Mouse (Mus musculus): ENCODE measurements around the gene Dennd6a. TPM values are rescaled to one million over a fixed set of nuclear protein-coding genes. Genes with fewer than 3 reads are reported as not detected.
"Not testable (repeated sequence)": the region's sequence is repeated elsewhere in the genome, so short reads cannot be mapped to it uniquely, and the experiment has no call there.

Gene Dennd6a
- polyA plus RNA-seq, 1 experiment from 2014 or later = 17.1 TPM

DNA sequence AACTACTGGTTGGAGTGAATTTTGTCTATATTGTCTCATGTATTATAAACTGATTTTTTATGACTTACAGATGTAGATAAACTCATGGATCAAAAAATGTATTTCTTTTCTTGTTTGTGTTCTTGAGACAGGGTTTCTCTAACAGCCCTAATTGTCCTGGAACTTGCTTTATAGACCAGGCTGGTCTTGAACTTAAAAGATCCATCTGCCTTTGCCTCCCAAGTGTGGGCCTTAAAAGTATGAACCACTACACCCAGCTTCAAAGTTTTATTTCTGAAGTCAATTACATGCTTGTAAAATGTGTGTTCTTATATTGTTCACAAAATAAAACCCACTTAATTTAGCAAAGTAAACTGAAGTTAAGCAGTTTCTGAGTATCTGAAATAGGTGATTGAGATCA, 84.5 kb downstream of the Dennd6a start:
- H3K4me2 ChIP-seq = no peak overlapping the region
- ATAC-seq (ENCODE audit: low FRiP score) = no peak
- H3K9ac ChIP-seq (replicated peaks) = no peak overlapping the region
- H3K27ac ChIP-seq (replicated peaks) = no peak overlapping the region
- H3K4me1 ChIP-seq = no peaks in the 10 kb centered on the region
- no peaks in the 10 kb centered on the region for H3K9me3 ChIP-seq (replicated peaks)
- no peaks in the 10 kb centered on the region for H3K27me3 ChIP-seq (replicated peaks)
- peaks cover 48% of the 10 kb centered on the region for H3K36me3 ChIP-seq
- H3K4me3 ChIP-seq (replicated peaks) = no peak overlapping the region

DNA sequence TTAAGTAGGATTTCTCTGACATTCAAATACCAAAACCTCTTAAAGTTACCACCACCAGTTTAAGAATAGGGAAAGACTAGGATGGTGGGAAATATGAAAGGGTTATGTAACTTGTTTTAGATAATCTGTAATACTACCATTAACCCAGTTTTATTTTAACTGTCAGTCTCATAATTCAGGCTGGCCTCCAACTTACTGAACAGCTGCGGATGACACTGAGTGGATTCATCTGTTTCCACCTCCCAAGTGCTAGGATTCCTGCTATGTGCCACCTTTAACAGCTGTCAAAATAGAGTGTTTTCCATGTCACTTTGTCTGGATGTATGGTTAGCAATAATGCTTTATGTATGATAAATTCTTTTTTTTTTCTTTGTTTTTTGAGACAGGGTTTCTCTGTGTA, 86.6 kb downstream of the Dennd6a start:
- Histone ChIP-seq H3K9ac (replicated peaks) (no peak overlapping the region), H3K27me3 (replicated peaks) (no peaks in the 10 kb centered on the region), H3K9me3 (replicated peaks) (no peaks in the 10 kb centered on the region), H3K4me1 (no peaks in the 10 kb centered on the region), H3K4me2 (no peak overlapping the region), H3K4me3 (replicated peaks) (no peak overlapping the region), H3K27ac (replicated peaks) (no peak overlapping the region), H3K36me3 (peaks cover 42% of the 10 kb centered on the region)
- no peak for ATAC-seq (ENCODE audit: low FRiP score)
- 98% methylated on average over 1 of the region's 1 CpGs for WGBS

DNA sequence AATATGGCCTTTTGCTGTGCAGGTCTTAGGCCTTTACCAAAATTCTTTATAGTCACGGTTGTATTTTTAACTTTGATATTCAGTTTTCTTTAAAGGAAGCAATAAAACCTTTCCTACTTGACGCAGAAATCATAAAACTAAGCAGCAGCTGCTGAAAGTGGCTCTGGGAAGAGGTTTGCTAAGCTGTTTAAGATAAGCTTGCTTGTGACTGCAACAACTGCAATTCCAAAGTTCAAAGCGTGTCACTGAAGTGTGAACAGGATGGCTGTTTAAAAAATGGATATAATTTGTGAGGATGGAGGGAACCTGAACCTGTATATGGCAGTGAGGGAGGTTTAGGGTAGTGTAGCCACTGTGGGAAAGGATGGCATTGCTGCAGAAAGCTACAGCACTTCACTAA, 88.4 kb downstream of the Dennd6a start:
- no peak for ATAC-seq (ENCODE audit: low FRiP score)
- Histone ChIP-seq H3K4me3 (replicated peaks) (no peak overlapping the region), H3K36me3 (peaks cover 37% of the 10 kb centered on the region), H3K4me2 (no peak overlapping the region), H3K4me1 (peaks cover 11% of the 10 kb centered on the region), H3K9me3 (replicated peaks) (no peaks in the 10 kb centered on the region), H3K27me3 (replicated peaks) (no peaks in the 10 kb centered on the region), H3K27ac (replicated peaks) (no peak overlapping the region), H3K9ac (replicated peaks) (no peak overlapping the region)
- WGBS = 85% methylated on average over 3 of the region's 3 CpGs

DNA sequence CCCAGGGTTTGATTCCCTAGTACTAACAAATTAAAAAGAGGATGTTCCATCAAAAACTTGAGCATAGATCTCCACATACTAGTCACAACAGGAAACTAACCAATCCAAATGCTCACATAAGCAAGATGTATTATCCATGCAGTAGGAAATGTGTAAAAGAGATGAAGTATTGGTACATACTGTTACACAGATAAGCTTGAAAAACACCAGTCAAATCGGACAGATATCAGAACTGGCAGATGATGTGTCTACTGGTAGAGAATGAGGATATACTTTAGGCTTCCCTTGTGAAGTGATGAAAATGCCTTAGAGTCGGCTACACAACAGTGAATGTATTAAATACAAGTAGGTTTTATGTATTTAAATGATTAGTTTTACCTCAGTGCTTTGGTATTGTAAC, 88.8 kb downstream of the Dennd6a start:
- Histone ChIP-seq H3K9ac (replicated peaks) (no peak overlapping the region), H3K36me3 (peaks cover 33% of the 10 kb centered on the region), H3K4me2 (no peak overlapping the region), H3K4me1 (peaks cover 15% of the 10 kb centered on the region), H3K27me3 (replicated peaks) (no peaks in the 10 kb centered on the region), H3K27ac (replicated peaks) (no peak overlapping the region), H3K4me3 (replicated peaks) (no peak overlapping the region), H3K9me3 (replicated peaks) (no peaks in the 10 kb centered on the region)
- ATAC-seq (ENCODE audit: low FRiP score) = no peak
- 89% methylated on average over 2 of the region's 2 CpGs for WGBS

DNA sequence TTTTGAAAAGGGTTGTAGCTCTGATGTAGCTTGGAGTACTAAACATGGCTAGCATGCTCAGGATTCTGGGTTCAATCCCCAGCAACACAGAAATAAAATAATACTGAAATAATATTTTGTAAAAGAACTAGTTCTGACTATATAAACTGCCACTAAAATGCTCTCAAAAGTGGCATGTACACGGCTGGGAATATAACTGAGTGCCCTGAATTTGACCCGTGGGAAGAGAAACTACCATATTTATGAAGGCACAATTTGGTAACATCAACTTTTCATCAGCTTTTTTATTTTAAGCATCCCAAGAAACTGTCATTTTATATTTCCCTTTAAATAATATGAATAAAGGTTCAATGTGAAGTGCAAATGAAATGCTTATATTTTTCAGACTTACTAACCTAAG, 90.2 kb downstream of the Dennd6a start:
- ATAC-seq (ENCODE audit: low FRiP score) = no peak
- Histone ChIP-seq H3K4me3 (replicated peaks) (no peak overlapping the region), H3K9me3 (replicated peaks) (no peaks in the 10 kb centered on the region), H3K9ac (replicated peaks) (no peak overlapping the region), H3K36me3 (peaks cover 25% of the 10 kb centered on the region), H3K4me2 (no peak overlapping the region), H3K27ac (replicated peaks) (no peak overlapping the region), H3K27me3 (replicated peaks) (no peaks in the 10 kb centered on the region), H3K4me1 (peaks cover 27% of the 10 kb centered on the region)
- WGBS = 89% methylated on average over 2 of the region's 2 CpGs

DNA sequence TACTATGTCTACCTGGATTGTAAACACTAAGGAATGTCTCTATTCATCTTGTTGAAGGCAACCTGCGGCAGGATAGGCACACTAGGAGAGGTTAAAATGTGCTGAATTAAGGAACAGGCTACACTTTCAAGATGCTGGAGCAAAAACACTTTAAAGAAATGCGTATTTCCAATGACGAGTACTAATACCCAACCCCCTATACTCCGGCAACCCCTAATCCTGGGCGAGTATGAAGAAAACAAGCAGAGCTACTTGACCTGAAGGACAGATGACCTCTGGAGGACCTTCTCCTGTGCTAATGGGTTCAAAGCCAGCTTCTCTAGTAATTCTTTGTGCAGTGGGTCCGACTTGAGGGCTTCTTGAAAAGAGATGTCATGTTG, 94.3 kb downstream of the Dennd6a start:
- Histone ChIP-seq H3K27ac (replicated peaks) (no peak overlapping the region), H3K4me3 (replicated peaks) (peak overlapping the region; percentile 99), H3K4me2 (peak overlapping the region; percentile 98), H3K9me3 (replicated peaks) (no peaks in the 10 kb centered on the region), H3K9ac (replicated peaks) (peak overlapping the region; percentile 89), H3K36me3 (peaks cover 17% of the 10 kb centered on the region), H3K27me3 (replicated peaks) (no peaks in the 10 kb centered on the region), H3K4me1 (peaks cover 32% of the 10 kb centered on the region)
- ATAC-seq (ENCODE audit: low FRiP score) = no peak
- WGBS = 28% methylated on average over 6 of the region's 6 CpGs

DNA sequence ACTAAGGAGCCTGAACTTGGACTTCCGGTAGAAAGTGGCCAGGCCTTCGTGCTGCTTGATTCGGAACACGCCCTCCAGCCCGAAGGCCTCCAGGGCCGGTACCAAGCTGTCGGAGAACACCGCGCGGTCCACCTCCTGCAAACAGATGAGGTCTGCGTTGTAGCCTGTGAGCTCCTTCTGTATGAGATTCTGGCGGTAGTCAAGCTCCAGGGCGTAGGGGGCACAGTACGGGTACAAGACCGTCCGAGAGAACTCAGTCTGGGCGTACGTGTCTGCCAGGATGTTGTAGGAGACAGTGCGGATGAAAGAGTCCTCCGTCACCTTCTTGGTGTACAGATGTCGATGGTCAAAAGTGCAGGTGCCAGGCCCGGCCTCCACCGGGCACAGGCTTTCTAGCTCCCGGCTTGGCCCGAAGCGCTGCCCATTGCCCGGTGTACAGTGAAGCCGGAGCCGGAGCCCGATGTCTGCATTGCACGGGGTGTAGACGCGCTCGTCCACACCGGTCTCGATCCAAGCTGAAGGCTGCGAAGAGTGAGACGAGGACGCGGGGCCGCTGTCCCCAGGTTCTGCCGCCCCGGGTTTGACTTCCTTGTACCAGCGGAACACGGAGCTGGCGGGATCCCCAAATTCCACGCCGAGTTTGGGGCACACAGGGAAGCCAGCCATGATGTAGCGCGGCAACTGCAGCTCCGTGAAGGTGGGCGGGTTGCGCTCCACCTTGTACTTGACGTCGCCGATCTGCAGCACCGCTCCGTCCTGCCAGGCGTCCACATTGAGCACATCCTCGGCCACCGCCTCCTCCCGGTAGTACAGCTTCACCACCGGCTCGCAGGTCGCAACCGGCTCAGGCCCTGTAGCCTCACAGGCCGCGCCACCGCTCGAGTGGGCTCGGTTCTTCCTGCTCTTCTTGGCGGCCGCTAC, 95.0 kb downstream of the Dennd6a start:
- peaks cover 32% of the 10 kb centered on the region for H3K4me1 ChIP-seq
- 1% methylated on average over 73 of the region's 73 CpGs for WGBS
- H3K4me2 ChIP-seq = peak overlapping the region; percentile 98
- H3K36me3 ChIP-seq = peaks cover 17% of the 10 kb centered on the region
- peak overlapping the region; percentile 99 for H3K4me3 ChIP-seq (replicated peaks)
- no peaks in the 10 kb centered on the region for H3K9me3 ChIP-seq (replicated peaks)
- H3K9ac ChIP-seq (replicated peaks) = peak overlapping the region; percentile 89
- peak; percentile 58 for ATAC-seq (ENCODE audit: low FRiP score)
- H3K27ac ChIP-seq (replicated peaks) = peak overlapping the region; percentile 93
- H3K27me3 ChIP-seq (replicated peaks) = no peaks in the 10 kb centered on the region

DNA sequence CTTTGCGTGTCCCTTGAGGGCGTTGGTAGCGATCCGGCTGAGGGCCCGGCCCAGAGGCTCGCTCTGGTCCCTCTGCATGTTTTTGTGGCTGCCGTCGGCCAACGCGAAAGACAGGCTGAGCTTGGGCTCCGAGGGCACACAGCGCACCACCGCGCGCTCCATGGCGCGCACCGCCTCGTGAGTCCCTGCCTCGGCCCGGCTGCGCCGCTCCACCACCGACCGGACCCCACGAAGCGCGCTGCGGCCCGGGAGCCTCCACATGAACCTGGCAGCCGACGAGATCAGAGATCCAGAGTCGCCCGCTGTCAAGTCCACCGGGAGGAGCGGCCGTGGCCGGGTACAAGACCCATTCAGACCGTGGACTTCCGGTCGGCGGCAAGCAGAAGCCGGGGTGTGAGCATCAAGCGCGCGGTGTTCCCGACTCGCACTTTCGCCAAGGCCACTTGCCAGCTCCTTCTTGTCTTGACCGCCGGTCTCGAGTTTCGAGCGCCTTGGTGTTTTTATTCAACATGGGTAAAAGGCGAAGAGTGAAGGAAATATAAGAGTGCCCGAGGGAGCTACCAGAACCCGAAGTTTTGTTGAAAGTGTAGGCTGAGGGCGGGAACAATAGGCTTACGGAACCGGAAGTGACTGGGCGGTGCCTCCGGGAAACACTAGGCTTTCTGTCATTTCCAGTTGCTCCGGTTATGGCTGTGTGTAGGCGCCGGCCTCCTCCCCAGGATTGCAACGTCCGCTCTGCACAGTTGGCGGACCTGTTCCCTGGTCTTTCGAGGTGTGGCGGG, 95.8 kb downstream of the Dennd6a start, which contains the start of gene Pde12:
TSS of gene Pde12 (minus strand) at position 592 of the 782 bp plus-strand sequence.
- Histone ChIP-seq H3K27ac (replicated peaks) (peak within 1 kb of the TSS; percentile 93), H3K9ac (replicated peaks) (peak within 1 kb of the TSS; percentile 89), H3K9me3 (replicated peaks) (no peaks in the 10 kb centered on the region), H3K4me2 (peak within 1 kb of the TSS; percentile 98), H3K4me1 (peaks cover 32% of the 10 kb centered on the region), H3K36me3 (peaks cover 13% of the 10 kb centered on the region), H3K4me3 (replicated peaks) (peak within 1 kb of the TSS; percentile 99), H3K27me3 (replicated peaks) (no peaks in the 10 kb centered on the region)
- under 1% methylated on average over 70 of the region's 70 CpGs for WGBS
- peak; percentile 96 for ATAC-seq (ENCODE audit: low FRiP score)

DNA sequence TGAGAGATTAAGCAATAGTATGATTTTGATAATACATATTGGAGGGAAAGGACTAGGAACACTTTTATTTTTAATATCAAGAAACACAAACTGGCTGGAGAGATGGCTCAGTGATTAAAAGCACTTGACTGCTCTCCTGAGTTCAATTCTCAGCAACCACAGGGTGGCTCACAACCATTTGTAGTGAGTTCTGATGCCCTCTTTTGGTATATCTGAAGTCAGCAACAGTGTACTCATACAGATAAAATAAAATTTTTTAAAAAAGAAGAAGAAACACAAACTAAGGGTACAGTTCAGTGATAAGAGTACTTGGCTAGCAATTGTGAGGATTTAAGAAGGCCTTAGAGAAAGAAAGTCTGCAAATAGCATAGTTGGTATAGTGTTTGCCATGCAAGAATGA, 97.3 kb downstream of the Dennd6a start:
- Histone ChIP-seq H3K4me2 (no peak overlapping the region), H3K9ac (replicated peaks) (no peak overlapping the region), H3K4me1 (peaks cover 30% of the 10 kb centered on the region), H3K36me3 (peaks cover 1% of the 10 kb centered on the region; the same call in 1 of the 2 replicates), H3K9me3 (replicated peaks) (no peaks in the 10 kb centered on the region), H3K27ac (replicated peaks) (no peak overlapping the region), H3K27me3 (replicated peaks) (no peaks in the 10 kb centered on the region), H3K4me3 (replicated peaks) (no peak overlapping the region)
- ATAC-seq (ENCODE audit: low FRiP score) = no peak

DNA sequence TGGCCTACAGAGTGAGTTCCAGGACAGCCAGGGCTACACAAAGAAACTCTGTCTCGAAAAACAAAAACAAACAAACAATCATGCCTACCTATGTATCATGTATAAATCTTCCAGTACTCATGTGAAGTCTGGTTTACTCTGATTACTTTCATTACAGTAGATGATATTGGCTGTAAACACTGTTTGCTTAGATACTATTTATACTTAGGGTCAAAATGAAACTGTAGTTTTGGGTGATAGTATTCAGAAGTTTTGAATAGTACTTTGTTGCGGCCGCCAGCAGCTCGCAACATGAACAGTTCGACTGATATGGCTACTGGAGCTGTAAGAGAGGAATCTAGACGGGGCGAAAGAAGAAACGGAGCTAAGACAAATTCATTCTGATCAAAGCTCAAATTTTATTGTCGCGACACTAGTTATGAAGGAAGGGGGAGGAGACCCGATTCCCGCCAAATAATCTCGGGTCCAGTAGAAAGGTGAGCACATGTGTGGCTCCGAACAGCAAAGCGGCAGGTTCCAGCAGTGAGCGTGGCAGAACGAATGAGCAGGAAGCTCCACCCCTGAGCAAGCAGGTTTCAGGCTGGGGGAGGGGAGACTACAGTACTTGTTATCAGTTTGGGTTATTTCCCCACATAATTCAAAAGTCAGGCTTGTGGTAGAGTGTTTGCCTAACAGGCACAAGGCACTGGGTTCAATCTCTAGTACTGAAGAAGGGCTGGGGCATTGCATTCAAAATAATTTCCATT, 98.4 kb downstream of the Dennd6a start:
- ATAC-seq (ENCODE audit: low FRiP score); H3K27me3 ChIP-seq (replicated peaks); H3K36me3 ChIP-seq; H3K4me3 ChIP-seq (replicated peaks); H3K9me3 ChIP-seq (replicated peaks); H3K9ac ChIP-seq (replicated peaks); H3K4me2 ChIP-seq; H3K27ac ChIP-seq (replicated peaks): not testable (repeated sequence)
- 73% methylated on average over 17 of the region's 17 CpGs for WGBS
- peaks cover 21% of the 10 kb centered on the region for H3K4me1 ChIP-seq

DNA sequence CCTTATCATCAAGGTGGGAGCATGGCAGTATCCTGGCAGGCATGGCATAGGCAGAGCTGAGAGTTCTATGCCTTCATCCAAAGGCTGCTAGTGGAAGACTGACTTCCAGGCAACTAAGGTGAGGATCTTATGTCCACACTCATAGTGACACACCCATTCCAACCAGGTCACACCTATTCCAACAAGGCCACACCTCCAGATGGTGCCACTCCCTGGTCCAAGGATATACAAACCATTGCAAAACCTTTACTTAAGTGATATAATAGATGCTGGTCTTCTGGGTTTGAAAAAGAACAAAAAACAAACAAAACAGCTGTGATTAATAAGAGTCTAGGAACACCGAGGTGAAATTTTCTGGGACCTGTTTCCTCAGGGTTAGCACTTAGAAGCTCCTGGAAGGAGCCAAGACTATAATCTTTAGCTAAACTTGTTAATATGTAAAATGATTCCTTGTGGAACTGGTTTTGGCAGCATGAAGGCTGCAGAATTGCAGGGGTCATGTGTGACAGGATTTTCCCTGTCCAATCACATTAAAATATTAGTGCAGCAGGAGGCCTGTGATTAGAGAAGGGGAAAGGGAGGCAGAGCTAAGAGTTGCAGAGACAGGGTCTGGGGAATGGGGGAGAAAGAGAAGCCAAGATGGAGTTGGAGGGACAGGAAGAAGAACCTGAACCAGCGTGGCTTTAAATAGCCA, 101.0 kb downstream of the Dennd6a start:
- not testable (repeated sequence) for ATAC-seq (ENCODE audit: low FRiP score); H3K27ac ChIP-seq (replicated peaks)
- WGBS = 92% methylated on average over 2 of the region's 2 CpGs

More for the DNA sequence above, 101.0 kb downstream of the Dennd6a start:
- not testable (repeated sequence) for H3K4me3 ChIP-seq (replicated peaks); H3K27me3 ChIP-seq (replicated peaks); H3K36me3 ChIP-seq; H3K4me2 ChIP-seq; H3K4me1 ChIP-seq; H3K9ac ChIP-seq (replicated peaks); H3K9me3 ChIP-seq (replicated peaks)

Measured in neural tube, embryonic 15.5 days (tissue).